19 mouse cellular contexts compared by ENCODE assay signal in the genomic region with DNA sequence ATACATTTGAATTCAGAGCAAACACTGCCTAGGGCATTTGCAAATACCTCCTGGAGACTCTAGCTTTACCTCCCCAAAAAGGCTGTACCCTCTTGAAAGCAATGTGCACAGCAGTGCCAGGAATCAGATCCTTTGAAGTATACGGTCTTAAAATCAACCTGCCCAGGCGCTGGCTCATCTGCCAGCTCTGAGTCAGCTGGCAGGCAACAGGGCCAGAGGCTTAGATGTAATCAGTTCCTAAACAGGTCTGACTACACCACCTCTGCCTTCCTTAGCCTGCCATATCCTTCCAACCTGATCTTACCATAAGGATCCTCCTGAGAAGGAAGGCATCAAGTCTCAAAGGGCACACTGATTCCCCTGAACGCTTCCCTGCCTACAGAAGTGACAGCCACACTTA. TPM values are rescaled to one million over a fixed set of nuclear protein-coding genes. Genes with fewer than 3 reads are reported as not detected.
A peak's percentile ranks its signal among the peaks of the same experiment; 100 is the strongest.
DNase-seq lines count a peak whose midpoint lies in the region; ATAC-seq and TF ChIP-seq lines count a peak whose summit lies in the region.
"Had no signal": no experiment of that assay in that cellular context is flagged by ENCODE, and none has a peak within 500 bp of the region (broad histone marks: within the 10 kb centered on the region; RNA-seq: fewer than 3 reads in every experiment).

No protein-coding gene starts in this region.

- H3K79me2 ChIP-seq in MEL (ENCODE audit: control insufficient read depth, insufficient read depth, low read length, poor library complexity) = no peaks in the 10 kb centered on the region

- no peaks in the 10 kb centered on the region for H3K4me1 ChIP-seq in forebrain, embryonic 15.5 days
- H3K4me1 ChIP-seq in forebrain, postnatal 0 days (ENCODE audit: insufficient read depth) = no peaks in the 10 kb centered on the region
- no peaks in the 10 kb centered on the region for H3K4me1 ChIP-seq in midbrain, embryonic 12.5 days
- H3K4me1 ChIP-seq in midbrain, embryonic 10.5 days = peaks cover 8% of the 10 kb centered on the region; the same call in 1 of the 2 replicates
- H3K4me1 ChIP-seq in MEL (ENCODE audit: control insufficient read depth in 1 of 2, insufficient read depth in 2 of 2, low read length in 2 of 2) = peaks cover 2 to 4% of the 10 kb centered on the region in 2 experiments; a peak in 3 of 4 replicates
- H3K4me1 ChIP-seq: hindbrain, embryonic 15.5 days; limb, embryonic 15.5 days; stomach, embryonic 15.5 days had no signal

- no peak for TF ChIP-seq CTCF in forebrain, postnatal 0 days (IDR thresholded peaks at IDR 0.05; ENCODE audit: low read depth)
- TF ChIP-seq CTCF in MEL (IDR thresholded peaks at IDR 0.05 in 2 of 3, conservative IDR thresholded peaks at IDR 0.05 in 1 of 3; ENCODE audit: control insufficient read depth in 1 of 3, insufficient read depth in 1 of 3, low read depth in 2 of 3, low read length in 3 of 3, poor library complexity in 1 of 3, severe bottlenecking in 1 of 3) = no peak

- H3K27me3 ChIP-seq in forebrain, embryonic 15.5 days = no peaks in the 10 kb centered on the region
- no peaks in the 10 kb centered on the region for H3K27me3 ChIP-seq in forebrain, postnatal 0 days (ENCODE audit: insufficient read depth, low read length)
- no peaks in the 10 kb centered on the region for H3K27me3 ChIP-seq in midbrain, embryonic 12.5 days
- H3K27me3 ChIP-seq in midbrain, embryonic 10.5 days (ENCODE audit: low read depth, poor library complexity, severe bottlenecking) = no peaks in the 10 kb centered on the region
- H3K27me3 ChIP-seq in MEL (ENCODE audit: control insufficient read depth in 1 of 2, insufficient read depth in 2 of 2, low read length in 2 of 2) = 0 out of 4 replicates have a peak, but pooled peaks cover 0 to 2% of the 10 kb centered on the region in 2 experiments
- H3K27me3 ChIP-seq: hindbrain, embryonic 15.5 days; limb, embryonic 15.5 days; stomach, embryonic 15.5 days had no signal

- no peak overlapping the region for H3K4me2 ChIP-seq in forebrain, embryonic 15.5 days (replicated peaks)
- H3K4me2 ChIP-seq in forebrain, postnatal 0 days (ENCODE audit: low read depth) = no peak overlapping the region
- no peak overlapping the region for H3K4me2 ChIP-seq in midbrain, embryonic 12.5 days (replicated peaks)
- H3K4me2 ChIP-seq: hindbrain, embryonic 15.5 days; limb, embryonic 15.5 days; stomach, embryonic 15.5 days had no signal

- no peak overlapping the region for H3K4me3 ChIP-seq in forebrain, embryonic 15.5 days
- no peak overlapping the region for H3K4me3 ChIP-seq in forebrain, postnatal 0 days (ENCODE audit: low read depth, low read length)
- H3K4me3 ChIP-seq in midbrain, embryonic 12.5 days = no peak overlapping the region
- H3K4me3 ChIP-seq in midbrain, embryonic 10.5 days = no peak overlapping the region
- no peak overlapping the region for H3K4me3 ChIP-seq in MEL (ENCODE audit: control insufficient read depth in 1 of 2, insufficient read depth in 1 of 2, low read depth in 2 of 2, low read length in 2 of 2)
- H3K4me3 ChIP-seq: hindbrain, embryonic 15.5 days; limb, embryonic 15.5 days; stomach, embryonic 15.5 days had no signal

- peak; percentile 55 for ATAC-seq in forebrain, embryonic 15.5 days (replicated peaks)
- no peak for ATAC-seq in forebrain, postnatal 0 days
- peak; percentile 27; the same call in 1 of the 2 replicates for ATAC-seq in midbrain, embryonic 12.5 days (ENCODE audit: low FRiP score, low read depth)
- ATAC-seq: liver, postnatal 0 days had no signal

- TF ChIP-seq POLR2A in MEL (IDR thresholded peaks at IDR 0.05; ENCODE audit: control insufficient read depth in 1 of 2, insufficient read depth in 1 of 2, low read depth in 1 of 2, low read length in 2 of 2, poor library complexity in 1 of 2) = no peak

- 34% methylated on average over 3 of the region's 3 CpGs for WGBS in forebrain, embryonic 15.5 days
- 25% methylated on average over 3 of the region's 3 CpGs for WGBS in forebrain, postnatal 0 days
- WGBS in midbrain, embryonic 12.5 days = 21% methylated on average over 3 of the region's 3 CpGs
- WGBS in midbrain, embryonic 10.5 days = 39% methylated on average over 3 of the region's 3 CpGs

- TF ChIP-seq EP300 in MEL (IDR thresholded peaks at IDR 0.05; ENCODE audit: low read depth in 1 of 2, low read length in 2 of 2) = no peak

- no peaks in the 10 kb centered on the region for H3K9me3 ChIP-seq in forebrain, embryonic 15.5 days
- H3K9me3 ChIP-seq in forebrain, postnatal 0 days (ENCODE audit: low read length) = no peaks in the 10 kb centered on the region
- no peaks in the 10 kb centered on the region for H3K9me3 ChIP-seq in midbrain, embryonic 12.5 days
- H3K9me3 ChIP-seq in midbrain, embryonic 10.5 days (replicated peaks) = no peaks in the 10 kb centered on the region
- H3K9me3 ChIP-seq in MEL (replicated peaks; ENCODE audit: insufficient read depth, low read length) = no peaks in the 10 kb centered on the region
- H3K9me3 ChIP-seq: hindbrain, embryonic 15.5 days; limb, embryonic 15.5 days; stomach, embryonic 15.5 days had no signal

- TF ChIP-seq RAD21 in MEL (IDR thresholded peaks at IDR 0.05; ENCODE audit: low read depth, low read length) = no peak

- no peak overlapping the region for H3K9ac ChIP-seq in forebrain, embryonic 15.5 days (replicated peaks)
- no peak overlapping the region for H3K9ac ChIP-seq in forebrain, postnatal 0 days
- no peak overlapping the region for H3K9ac ChIP-seq in midbrain, embryonic 12.5 days (replicated peaks)
- H3K9ac ChIP-seq in MEL (ENCODE audit: control insufficient read depth, low read depth, low read length, poor library complexity, severe bottlenecking) = no peak overlapping the region
- H3K9ac ChIP-seq: hindbrain, embryonic 15.5 days; limb, embryonic 15.5 days; liver, postnatal 0 days; stomach, embryonic 15.5 days had no signal

- no peak overlapping the region for H3K27ac ChIP-seq in forebrain, embryonic 15.5 days (replicated peaks)
- H3K27ac ChIP-seq in forebrain, postnatal 0 days (ENCODE audit: low read depth, low read length) = no peak overlapping the region
- H3K27ac ChIP-seq in midbrain, embryonic 12.5 days (replicated peaks) = no peak overlapping the region
- no peak overlapping the region for H3K27ac ChIP-seq in midbrain, embryonic 10.5 days (replicated peaks)
- H3K27ac ChIP-seq in MEL (ENCODE audit: control insufficient read depth, low read depth, low read length) = no peak overlapping the region
- H3K27ac ChIP-seq: hindbrain, embryonic 15.5 days; limb, embryonic 15.5 days; stomach, embryonic 15.5 days had no signal

- no peaks in the 10 kb centered on the region for H3K36me3 ChIP-seq in forebrain, embryonic 15.5 days
- no peaks in the 10 kb centered on the region for H3K36me3 ChIP-seq in forebrain, postnatal 0 days (ENCODE audit: insufficient read depth)
- no peaks in the 10 kb centered on the region for H3K36me3 ChIP-seq in midbrain, embryonic 12.5 days
- no peaks in the 10 kb centered on the region for H3K36me3 ChIP-seq in midbrain, embryonic 10.5 days
- H3K36me3 ChIP-seq in MEL (ENCODE audit: control insufficient read depth in 1 of 2, insufficient read depth in 2 of 2, low read length in 2 of 2) = peaks cover 0 to 5% of the 10 kb centered on the region in 2 experiments; a peak in 2 of 4 replicates
- H3K36me3 ChIP-seq: hindbrain, embryonic 15.5 days; limb, embryonic 15.5 days; stomach, embryonic 15.5 days had no signal

- no peak for DNase-seq in forebrain, postnatal 0 days
- DNase-seq in midbrain, embryonic 10.5 days (ENCODE audit: low spot score) = no peak
- no peak for DNase-seq in MEL (ENCODE audit: low read depth, low spot score)
- DNase-seq in fat pad, adult 2 months (ENCODE audit: extremely low read depth, low read depth, low spot score) = peak; percentile 87
- no peak for DNase-seq in cerebellum, postnatal 4 days (ENCODE audit: low spot score in 2 of 2)
- DNase-seq: B cell, adult 2 months; cerebellum, adult 11 months; cerebellum, postnatal 25 days; heart, adult 18-20 months; kidney, adult 18-20 months; kidney, postnatal 36 days; liver, postnatal 0 days; lung, postnatal 36 days; right cerebral cortex, adult 18-20 months had no signal

TF ChIP-seq in MEL, 35 proteins besides CTCF, POLR2A, EP300 and RAD21:
- TF ChIP-seq E2F4 (IDR thresholded peaks at IDR 0.05; ENCODE audit: borderline replicate concordance, low read depth, low read length) = no peak
- 0 out of 2 replicates have a peak, but pooled peaks have one; percentile 18 for TF ChIP-seq POLR2AphosphoS2 (IDR thresholded peaks at IDR 0.05; ENCODE audit: low read length)

RNA-seq across cellular contexts. Expression of a gene that starts 17.7 kb away (rescaled TPM):
- polyA plus RNA-seq in forebrain, embryonic 15.5 days (2015; fragmentation: Nextera tagmentation; extraction: Ambion mirVana) = 19.8 and 20.7 TPM in 2 replicates
- 25.3 and 36.1 TPM in 2 replicates for total RNA-seq in forebrain, postnatal 0 days (2014; rRNA removed)
- polyA plus RNA-seq in forebrain, postnatal 0 days (2015; fragmentation: Nextera tagmentation; extraction: Ambion mirVana) = 14.7 and 15.0 TPM in 2 replicates
- polyA plus RNA-seq in midbrain, embryonic 12.5 days (2016; fragmentation: Nextera tagmentation; extraction: Ambion mirVana) = 19.8 and 20.3 TPM in 2 replicates
- polyA plus RNA-seq in midbrain, embryonic 10.5 days (2016; fragmentation: Nextera tagmentation; extraction: Ambion mirVana) = 15.1 and 18.1 TPM in 2 replicates
- total RNA-seq in MEL (2012; rRNA removed) = 0.62 and 1.3 TPM in 2 replicates
- polyA plus RNA-seq in MEL (2012; ENCODE audit: insufficient read depth in 1 of 2, insufficient read length in 2 of 2, low read depth in 1 of 2, low replicate concordance in 2 of 2, missing spikeins in 1 of 2) = 1 to 10 TPM in 1 of 2 experiments, not detected in 1; 1.3 TPM

RNA-seq across cellular contexts. Expression of a gene that starts 54.0 kb away (rescaled TPM):
- polyA plus RNA-seq in forebrain, embryonic 15.5 days (2015; fragmentation: Nextera tagmentation; extraction: Ambion mirVana) = 24.0 and 24.1 TPM in 2 replicates
- 41.9 and 52.5 TPM in 2 replicates for total RNA-seq in forebrain, postnatal 0 days (2014; rRNA removed)
- polyA plus RNA-seq in forebrain, postnatal 0 days (2015; fragmentation: Nextera tagmentation; extraction: Ambion mirVana) = 13.2 and 14.3 TPM in 2 replicates
- polyA plus RNA-seq in midbrain, embryonic 12.5 days (2016; fragmentation: Nextera tagmentation; extraction: Ambion mirVana) = 31.2 and 33.1 TPM in 2 replicates
- 16.4 and 18.3 TPM in 2 replicates for polyA plus RNA-seq in midbrain, embryonic 10.5 days (2016; fragmentation: Nextera tagmentation; extraction: Ambion mirVana)
- 24.7 and 25.6 TPM in 2 replicates for total RNA-seq in MEL (2012; rRNA removed)
- polyA plus RNA-seq in MEL (2012; ENCODE audit: insufficient read depth in 1 of 2, insufficient read length in 2 of 2, low read depth in 1 of 2, low replicate concordance in 2 of 2, missing spikeins in 1 of 2) = 10 to 100 TPM; 34.0 to 60.3 TPM
